Mouse (Mus musculus) kidney, adult 9 months (tissue): Measurements from ENCODE around the gene Mblac2.
A peak's percentile ranks its signal among the peaks of the same experiment; 100 is the strongest.

Source experiments
- DNase-seq: peaks from one replicate; pipeline ENCODE4 v3.0.0; 2022

The Mblac2 gene

DNA sequence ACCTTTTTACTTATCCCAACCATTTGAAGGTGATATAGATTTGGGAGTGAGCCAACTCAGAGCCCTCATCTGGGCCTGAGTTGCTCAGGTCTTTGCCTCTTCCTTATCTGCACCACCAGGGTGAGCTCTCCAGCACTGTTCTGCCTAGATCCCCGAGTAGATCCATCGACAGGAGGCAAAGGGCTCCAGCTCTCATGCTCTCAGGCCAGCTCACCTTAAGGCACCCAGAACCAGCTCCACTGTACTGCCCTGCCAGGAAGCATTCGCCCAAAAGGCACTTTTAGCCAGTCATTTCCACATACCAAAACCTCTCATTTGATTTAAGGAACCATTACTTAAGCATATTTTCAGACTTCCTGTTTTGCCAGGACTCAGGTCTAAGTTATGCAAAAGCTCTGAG, 29.8 kb downstream of the Mblac2 start:
- DNase-seq, result peak; percentile 11

DNA sequence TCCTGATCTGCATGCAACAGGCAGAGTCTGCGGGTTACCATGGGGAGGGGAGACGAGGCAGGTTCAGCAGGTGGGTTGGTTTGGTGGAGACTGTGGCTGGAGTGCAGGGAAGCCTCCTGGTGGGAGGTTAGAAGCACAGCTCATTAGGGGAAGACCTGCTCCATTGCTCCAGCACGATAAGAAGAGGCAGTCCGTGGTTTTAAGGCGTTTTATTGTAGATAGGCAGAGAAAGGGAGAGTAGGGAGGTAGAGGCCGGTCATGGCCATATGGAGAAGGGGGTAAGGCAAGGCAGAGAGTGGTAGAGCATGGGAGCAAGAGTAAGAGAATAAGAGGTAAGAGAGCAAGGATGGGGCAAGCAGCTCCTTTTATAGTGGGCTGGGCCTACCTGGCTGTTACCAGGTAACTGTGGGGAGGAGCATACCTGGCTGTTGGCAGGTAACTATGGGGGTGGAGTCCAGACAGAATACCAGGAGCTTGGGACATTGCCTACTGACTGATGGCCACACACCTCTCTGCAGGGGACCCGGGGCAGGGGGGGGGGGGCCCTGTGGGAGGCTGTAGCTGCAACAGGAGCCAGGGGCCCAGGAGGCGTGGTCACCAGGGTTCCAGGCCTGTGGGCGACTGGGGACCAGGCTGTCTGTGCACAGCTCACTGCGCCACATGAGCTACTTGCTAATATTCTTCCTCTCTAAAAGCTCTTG, 32.4 kb downstream of the Mblac2 start:
- DNase-seq, result no peak

DNA sequence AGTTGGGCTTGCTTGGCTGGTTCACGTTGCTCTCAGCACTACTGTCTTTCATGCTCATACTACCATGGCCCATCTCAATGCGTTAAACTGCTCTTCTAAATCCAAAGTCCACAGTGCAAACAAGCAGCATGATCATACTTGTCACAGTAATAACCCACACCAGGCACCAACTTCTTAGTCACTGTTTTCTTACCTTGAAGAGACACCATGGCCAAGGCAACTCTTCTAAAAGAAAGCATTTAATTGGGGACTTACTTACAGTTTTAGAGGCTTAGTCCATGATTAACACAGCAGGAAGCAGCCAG, 32.9 kb downstream of the Mblac2 start:
- DNase-seq, result no peak

DNA sequence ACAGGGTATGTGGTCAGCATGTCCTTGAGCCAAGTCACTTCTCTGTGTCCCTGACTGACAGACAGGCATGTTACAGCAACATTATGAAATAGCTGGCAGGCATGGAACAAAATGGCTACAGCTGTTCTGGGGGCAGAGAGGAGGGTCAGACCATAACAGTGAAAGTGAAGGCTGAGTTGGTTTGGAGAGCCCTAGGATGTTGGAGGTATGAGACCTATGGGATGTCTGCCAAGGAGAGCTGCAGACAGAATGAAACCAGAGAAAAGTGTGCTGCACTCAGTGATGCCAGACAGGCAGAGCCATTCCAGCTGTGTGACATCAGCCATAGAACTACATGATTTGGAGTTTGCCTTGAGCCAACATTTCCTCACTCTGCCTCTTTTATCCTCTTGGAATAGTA, 43.7 kb downstream of the Mblac2 start:
- no peak for DNase-seq

DNA sequence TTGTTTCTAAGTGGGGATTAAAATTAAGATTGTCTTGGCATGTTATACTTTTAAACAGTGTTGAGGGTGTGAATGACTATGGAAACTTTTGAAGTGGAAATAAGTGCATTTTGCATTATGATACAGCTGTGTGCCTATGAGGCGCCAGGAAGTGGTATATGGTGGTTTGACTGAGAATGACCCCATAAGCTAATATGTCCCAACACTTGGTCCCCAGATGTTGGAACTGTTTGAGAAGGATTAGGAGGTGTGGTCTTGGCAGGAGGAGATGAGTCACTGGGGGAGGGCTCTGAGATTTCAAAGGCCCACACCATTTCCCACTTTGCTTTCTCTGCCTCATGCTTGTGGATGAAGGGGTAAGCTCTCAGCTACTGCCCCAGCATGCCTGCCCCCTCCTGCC, 44.2 kb downstream of the Mblac2 start:
- DNase-seq, result no peak

DNA sequence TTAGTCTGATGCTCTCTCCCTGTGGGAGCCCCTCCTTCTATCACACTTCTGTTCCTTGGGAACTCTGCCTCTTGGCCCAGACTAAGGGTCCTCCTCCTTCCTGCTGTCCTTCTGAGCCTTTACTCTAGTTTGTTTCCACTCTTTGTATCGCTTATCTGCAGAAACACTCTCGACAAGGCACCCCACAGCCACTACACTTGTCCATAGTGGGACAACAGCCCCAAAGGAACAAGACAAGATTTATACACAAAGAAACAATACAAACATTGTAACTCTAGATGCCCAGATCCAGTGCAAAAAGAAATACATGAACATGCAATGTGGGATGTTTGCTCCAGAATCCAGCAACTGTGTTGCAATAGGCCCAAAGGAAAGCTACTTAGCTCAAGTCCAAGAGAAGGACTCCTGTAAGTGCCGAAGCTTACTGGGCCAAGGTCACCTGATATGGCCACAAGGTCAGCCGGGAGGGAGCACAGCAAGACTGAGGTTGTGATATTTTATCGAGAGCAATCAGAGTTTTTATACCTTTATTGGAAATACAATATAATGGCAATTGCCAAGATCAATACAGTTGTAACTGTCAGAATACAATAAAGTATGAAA, 46.0 kb downstream of the Mblac2 start:
- no peak for DNase-seq

DNA sequence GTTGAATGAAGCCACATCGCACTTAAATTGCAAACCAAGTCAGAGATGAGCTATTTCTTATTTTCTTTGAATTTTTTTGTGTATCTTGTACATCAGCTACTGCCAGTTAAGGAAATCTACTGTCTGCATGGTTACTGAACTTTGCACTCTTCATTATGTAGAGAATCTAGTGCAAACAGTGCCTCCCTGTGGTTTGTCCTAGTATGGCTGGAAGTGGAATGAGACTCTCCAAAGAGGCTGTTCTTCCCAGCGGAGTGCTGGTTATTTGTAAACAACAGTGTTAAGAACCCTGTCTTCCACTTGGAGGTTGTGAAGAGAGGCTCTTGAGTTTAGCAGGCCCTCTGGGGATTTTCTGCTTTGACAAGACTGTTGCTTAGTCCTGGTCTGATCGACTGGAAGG, 49.2 kb downstream of the Mblac2 start:
- DNase-seq, result peak; percentile 72

DNA sequence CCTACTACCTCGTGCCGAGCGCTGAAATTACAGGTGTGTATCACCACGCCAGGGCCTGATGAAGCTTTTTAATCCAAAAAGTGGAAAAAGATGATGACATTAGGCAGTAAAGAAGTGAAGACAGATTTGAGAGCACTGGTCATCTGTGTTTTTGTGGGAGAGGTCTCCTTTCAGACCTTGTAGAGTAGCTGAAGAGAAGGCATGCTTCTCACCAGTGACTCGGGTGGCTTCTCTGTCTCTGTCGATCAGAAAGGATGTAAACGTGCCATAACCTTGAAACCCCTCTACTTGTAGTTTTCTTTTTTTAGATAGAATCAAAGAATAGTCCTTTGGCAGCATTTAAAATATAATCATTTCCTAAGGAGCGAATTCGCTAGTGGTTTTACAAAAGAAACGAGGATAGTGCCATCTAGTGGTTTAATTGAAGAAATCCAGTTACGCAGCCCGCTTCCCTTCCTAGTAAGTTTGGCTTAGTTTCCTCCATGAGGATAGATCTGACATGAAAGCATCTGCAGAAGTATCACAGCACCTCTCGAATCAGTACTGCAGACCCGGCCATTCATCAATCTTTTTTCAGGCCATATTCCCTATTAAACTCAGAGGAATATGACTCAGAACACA, 50.5 kb downstream of the Mblac2 start:
- peak; percentile 72 for DNase-seq

DNA sequence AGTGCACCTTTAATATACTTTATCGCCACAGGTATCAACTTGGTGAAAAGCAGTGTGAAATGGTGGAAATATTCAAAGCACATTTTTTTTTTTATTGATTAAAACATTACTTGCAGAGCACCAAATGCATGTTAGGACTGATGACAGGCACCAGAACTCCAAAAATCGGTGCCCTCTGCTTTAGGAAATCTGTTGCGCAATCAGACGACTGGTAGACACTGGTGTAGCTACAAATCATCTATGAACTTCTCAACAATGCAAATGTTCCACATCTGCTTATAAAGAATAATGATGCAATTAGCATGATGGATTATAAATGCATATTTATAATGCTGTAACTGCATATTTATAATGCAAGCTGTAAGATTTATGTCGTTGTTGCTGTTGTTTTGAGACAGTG, 53.0 kb downstream of the Mblac2 start:
- DNase-seq, result no peak

DNA sequence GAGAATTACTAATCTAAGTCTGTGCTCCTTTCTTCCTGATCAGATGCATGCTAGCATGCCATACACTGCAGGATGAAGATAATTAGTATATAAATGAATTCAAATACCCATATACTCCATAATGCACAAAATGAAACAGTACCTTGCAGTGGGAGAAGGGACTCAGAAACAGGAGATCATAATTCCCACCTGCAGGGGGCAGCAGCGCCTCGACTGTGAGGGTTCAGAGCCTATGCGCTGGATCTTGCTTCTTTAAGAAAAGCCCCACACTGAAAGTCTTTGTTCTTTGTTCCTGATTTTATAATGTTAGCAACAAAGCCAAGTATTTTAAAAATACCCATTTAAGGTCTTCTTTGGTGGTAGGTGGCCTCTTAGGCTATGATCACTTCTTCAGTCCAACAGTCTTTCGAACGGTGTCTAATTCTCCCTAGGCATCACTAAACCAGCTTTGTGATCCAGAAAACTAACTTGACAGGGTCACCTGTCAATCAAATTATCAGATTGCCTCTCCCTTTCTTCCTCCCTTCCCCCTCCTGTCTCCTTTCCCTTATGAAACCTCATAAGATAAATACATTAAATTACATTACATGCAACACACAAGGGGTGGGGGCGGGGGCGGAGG, 56.0 kb downstream of the Mblac2 start:
- peak; percentile 76 for DNase-seq

DNA sequence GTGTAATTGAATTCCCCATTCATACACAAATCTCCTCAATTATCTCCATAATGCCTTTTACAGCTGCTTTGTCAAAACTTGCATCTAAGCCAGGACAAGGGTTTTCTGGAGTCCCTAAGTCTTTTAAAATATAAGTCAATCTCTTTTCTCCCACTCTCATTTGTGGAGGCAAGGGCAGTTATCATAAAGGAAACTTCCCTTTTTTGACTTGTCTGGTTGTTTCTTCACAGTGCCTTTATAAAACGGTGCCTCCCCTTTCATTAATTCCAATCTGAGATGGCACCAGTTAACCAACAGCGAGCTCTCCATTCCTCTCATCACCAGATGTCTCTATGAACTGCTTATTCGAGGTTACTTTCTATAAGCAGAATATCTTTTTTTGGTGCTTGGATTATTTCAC, 65.1 kb downstream of the Mblac2 start:
- DNase-seq, result no peak

DNA sequence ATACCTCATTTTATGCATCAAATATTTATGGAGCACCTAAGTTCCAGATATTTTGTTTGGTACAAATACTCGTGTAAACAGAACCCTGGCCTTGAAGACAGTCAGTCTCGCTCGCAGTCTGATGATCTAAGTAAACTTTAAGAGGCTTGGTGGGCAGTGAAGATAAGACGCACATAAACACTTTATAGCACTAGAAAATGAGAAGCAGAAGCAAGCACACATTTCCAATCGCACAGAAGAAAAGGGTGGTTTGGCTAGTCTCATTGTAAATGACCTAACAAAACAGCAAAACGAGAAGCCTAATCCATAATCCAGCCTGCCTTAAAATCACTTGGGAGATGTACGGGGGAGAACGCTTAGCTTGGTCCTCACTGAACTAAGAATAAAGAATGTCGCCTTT, 71.3 kb downstream of the Mblac2 start:
- DNase-seq, result no peak

DNA sequence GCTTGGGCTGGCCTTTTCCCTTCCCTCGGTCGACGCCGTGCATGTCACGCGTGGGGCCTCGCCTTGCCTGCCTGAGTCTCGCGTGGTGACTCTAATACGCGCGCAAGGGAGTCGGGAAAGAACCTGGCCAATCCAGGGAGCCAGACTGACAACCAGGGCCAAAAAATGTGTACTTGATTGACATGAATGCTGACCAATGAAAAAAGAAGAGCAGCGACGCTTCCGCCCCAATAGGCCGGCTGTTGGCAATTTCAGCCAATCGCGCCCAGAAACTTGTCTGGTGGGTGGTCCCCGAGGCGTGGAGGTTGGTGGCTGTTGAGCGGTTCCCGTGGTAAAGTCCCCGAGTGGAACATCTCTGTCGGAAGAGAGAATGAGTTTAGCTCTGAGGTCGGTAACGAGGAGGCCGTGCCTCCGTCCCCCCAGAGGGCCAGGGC, 71.8 kb downstream of the Mblac2 start, which contains the start of gene Cetn3:
Cetn3 (plus strand) TSS at position 107 of the 434 bp plus-strand sequence.
- DNase-seq, result peak; percentile 97

DNA sequence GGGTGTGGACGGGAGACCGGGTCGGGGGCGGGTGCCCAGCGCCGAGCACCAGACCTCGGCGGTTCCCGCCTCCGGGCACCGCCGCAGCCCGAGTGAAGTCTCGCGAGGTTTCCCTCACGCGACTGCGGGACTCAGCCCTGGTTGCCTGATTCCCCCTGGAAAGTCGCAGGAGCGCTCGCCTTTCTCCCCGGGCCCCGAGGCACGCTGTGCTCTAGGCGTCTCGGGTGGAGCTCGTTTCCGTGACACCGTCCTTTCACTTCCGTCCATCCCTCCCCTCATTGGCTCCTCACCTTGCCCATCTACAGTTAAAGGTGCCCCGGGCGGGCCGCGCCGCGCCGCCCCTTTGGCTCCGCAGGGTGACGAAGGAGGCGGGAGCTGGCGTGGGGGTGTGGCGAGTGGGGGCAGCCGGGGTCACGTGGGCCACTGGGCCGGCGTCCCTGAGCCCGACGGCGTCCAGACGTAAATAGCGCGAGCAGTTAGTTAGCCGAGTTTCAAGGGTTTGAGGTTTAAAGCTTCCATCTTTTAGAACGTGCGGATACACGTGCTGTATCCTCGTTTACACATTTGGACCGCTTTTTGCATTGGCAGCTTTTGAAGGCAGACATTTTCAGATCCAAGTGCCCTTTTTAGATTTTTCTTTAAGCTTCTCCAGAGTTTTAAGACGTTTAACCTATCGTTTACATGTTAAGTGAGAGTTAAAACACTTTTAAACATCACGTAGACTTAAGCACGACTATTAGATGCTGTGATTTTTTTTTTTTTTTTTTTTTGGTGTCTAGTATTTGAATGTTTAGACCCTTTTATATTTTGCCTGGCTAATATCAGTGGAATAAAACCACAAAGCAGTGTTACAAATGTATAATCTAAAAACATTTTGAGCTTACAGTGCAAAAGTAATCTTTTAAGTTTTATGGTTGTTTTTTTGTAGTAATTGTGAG, 72.5 kb downstream of the Mblac2 start:
- DNase-seq, result peak; percentile 98

DNA sequence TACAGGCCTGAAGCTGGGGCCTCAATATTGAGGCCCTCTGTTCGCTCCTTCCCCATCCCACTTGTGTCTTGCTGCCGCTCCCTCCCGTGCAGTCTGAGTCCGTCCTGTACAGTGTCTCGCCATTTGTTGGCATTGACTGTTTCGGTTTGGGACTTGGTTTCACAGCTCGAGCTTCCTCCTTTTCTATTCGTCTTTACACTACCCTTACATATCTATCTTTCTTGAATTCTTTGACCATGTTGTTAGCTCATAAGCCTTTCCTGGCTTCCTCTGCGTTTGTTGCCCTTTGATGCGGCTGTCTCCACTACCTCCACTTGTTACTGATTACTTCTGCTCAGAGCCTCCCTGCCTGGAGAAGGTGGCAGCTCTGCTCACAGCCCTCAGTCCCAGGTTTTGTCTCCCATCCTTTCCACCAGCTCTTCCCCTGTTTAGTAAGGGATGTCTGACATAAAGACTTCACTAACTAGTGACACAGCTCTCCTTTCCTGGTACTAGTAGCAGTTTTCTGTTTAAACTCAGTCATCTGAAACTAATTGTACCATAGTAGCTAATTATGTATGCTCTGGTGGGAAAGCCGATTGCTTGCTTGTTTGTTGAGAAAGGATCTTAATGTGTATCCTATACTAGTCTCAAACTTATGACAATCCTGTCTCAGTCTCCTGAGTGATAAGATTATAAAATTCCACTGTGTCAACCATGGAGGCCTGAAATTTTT, 74.8 kb downstream of the Mblac2 start:
- no peak for DNase-seq

DNA sequence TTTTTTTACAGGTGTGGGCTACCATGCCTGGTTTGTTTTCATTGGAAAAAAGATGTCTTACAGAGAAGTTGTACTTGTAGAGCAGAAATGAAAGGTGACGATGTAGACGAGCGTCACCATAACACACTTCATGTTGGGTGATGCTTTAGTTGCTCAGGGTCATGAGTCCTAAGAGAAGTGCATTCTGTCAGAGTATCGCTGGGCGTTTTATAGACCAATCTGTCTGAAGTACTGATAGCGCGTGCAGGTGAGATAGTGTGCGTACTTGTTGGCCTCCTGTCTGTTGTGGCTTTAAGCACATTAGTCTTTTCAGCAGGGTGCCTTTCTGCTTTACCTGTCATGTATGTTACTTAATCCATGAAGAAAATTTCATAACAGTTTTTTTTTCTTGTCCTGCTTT, 79.0 kb downstream of the Mblac2 start:
- DNase-seq, result no peak

DNA sequence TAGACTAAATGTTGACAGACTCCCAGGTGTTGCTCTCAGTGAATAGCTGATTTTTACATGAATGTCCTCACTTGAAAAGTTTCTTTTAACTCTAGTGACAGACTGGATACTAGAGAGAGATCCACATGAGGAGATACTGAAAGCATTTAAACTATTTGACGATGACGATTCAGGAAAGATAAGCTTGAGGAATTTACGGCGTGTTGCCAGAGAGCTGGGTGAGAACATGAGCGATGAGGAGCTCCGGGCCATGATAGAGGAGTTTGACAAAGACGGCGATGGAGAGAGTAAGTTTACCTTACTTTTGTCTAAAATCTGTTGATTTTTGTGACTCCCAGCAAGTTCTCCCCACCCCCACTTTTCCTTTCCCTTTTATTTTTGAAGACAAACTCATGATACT, 80.7 kb downstream of the Mblac2 start:
- no peak for DNase-seq

DNA sequence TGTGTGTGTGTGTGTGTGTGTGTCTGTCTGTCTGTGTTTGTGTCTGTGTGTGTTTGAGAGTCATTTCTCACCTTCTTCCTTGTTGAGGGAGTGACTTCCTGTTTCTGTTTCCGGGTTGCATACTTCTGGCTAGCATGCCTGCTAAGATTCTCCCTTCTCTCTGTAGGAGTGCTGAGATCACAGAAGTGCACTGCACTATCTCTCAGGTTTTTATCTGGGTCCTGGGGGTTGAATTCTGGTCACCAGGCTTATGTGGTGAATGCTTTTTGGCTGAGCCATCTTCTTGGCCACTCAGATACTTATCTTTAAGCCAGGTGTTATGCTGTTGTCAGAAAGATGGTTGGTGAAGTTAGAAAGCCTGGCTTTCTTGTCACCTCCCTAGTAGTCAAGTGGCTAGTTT, 82.7 kb downstream of the Mblac2 start:
- DNase-seq, result no peak

DNA sequence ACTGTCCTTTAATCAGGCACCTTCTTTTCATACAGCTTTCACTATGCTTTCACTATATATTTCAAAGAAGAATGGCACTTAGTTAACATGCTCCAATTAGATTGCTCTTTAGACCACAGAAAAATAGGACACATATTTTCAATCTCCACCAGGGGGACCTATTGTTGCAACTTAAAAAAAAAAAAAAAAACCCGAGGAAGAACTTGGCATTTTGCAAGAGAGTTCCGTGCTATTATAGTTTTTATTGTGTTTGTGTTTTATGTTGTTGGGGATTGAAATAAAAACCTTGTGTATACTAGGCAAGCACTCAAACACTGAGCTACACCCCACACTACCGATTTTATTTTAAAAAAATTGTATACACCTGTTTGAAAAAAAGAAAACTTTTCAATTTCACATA, 90.0 kb downstream of the Mblac2 start:
- no peak for DNase-seq
